Mouse (Mus musculus) embryonic fibroblast, embryonic 13.5 days (primary cell): ENCODE measurements around the gene Gm7694.

Source experiments
- CTCF ChIP-seq: IDR thresholded peaks from 2 replicates; pipeline ENCODE4 v1.5.1; 2011; ENCODE audit warnings: mild to moderate bottlenecking, control low read depth, low read length, moderate library complexity, borderline replicate concordance; ENCODE audit not compliant: insufficient read depth
- POLR2A ChIP-seq: IDR thresholded peaks from 2 replicates; pipeline ENCODE4 v1.6.1; 2011; ENCODE audit warnings: low read depth, mild to moderate bottlenecking, control low read depth, low read length, moderate library complexity

- TF ChIP-seq POLR2A (no peak), CTCF (no peak)
Observed at GRCm38 (mm10) chr1:170303103-170303502, 3.0 kb downstream of the Gm7694 start.
